Mouse (Mus musculus): ENCODE results near the gene Arhgdib.
"Not testable (repeated sequence)": the region's sequence is repeated elsewhere in the genome, so short reads cannot be mapped to it uniquely, and the experiment has no call there.

Arhgdib gene

GRCm38 (mm10) chr6:136941051-136942021, at the start of gene Arhgdib:
TSS of gene Arhgdib (minus strand) at chr6:136941899.
- DNase-seq (ENCODE audit: extremely low spot score, low spot score) = no peak

GRCm38 (mm10) chr6:136990557-136990956, 48.9 kb upstream of the Arhgdib start:
- DNase-seq (ENCODE audit: extremely low spot score, low spot score) = no peak

GRCm38 (mm10) chr6:136989824-136990497, 48.3 kb upstream of the Arhgdib start:
- DNase-seq (ENCODE audit: extremely low spot score, low spot score) = no peak

- DNase-seq (ENCODE audit: extremely low spot score, low spot score) = no peak
Measured at GRCm38 (mm10) chr6:136988536-136989060, 46.9 kb upstream of the Arhgdib start.

- no peak for DNase-seq (ENCODE audit: extremely low spot score, low spot score)
Measured at GRCm38 (mm10) chr6:136986718-136987117, 45.0 kb upstream of the Arhgdib start.

- no peak for DNase-seq (ENCODE audit: extremely low spot score, low spot score)
Measured at GRCm38 (mm10) chr6:136986019-136986418, 44.3 kb upstream of the Arhgdib start.

- DNase-seq (ENCODE audit: extremely low spot score, low spot score) = no peak
Measured at GRCm38 (mm10) chr6:136983201-136983600, 41.5 kb upstream of the Arhgdib start.

- DNase-seq (ENCODE audit: extremely low spot score, low spot score) = no peak
Measured at GRCm38 (mm10) chr6:136982581-136982980, 40.9 kb upstream of the Arhgdib start.

GRCm38 (mm10) chr6:136980331-136980746, 38.6 kb upstream of the Arhgdib start:
- DNase-seq (ENCODE audit: extremely low spot score, low spot score) = peak; percentile 19

- DNase-seq (ENCODE audit: extremely low spot score, low spot score) = no peak
Measured at GRCm38 (mm10) chr6:136979274-136980082, 37.8 kb upstream of the Arhgdib start.

GRCm38 (mm10) chr6:136968877-136969276, 27.2 kb upstream of the Arhgdib start:
- not testable (repeated sequence) for DNase-seq (ENCODE audit: extremely low spot score, low spot score)

DNA sequence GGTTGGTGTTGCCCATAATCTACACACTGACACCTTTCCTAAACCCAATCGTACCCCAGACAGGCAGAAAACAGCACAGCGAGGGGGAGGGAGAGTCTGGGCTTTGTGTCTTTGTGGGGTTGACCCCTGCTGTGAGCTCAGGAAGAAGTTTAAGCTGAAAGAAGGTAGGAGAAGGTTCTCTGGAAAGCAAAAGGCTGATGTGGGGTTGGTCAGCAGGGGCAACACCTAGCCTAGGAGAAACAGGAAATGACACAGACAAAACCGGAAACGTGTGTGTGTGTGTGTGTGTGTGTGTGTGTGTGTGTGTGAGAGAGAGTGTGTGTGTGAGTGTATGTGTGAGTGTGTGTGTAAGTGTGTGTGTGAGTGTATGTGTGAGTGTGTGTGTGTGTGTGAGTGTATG, 25.8 kb upstream of the Arhgdib start:
- DNase-seq (ENCODE audit: extremely low spot score, low spot score) = no peak

- no peak for DNase-seq (ENCODE audit: extremely low spot score, low spot score)
Measured at GRCm38 (mm10) chr6:136965912-136966311, 24.2 kb upstream of the Arhgdib start.

DNA sequence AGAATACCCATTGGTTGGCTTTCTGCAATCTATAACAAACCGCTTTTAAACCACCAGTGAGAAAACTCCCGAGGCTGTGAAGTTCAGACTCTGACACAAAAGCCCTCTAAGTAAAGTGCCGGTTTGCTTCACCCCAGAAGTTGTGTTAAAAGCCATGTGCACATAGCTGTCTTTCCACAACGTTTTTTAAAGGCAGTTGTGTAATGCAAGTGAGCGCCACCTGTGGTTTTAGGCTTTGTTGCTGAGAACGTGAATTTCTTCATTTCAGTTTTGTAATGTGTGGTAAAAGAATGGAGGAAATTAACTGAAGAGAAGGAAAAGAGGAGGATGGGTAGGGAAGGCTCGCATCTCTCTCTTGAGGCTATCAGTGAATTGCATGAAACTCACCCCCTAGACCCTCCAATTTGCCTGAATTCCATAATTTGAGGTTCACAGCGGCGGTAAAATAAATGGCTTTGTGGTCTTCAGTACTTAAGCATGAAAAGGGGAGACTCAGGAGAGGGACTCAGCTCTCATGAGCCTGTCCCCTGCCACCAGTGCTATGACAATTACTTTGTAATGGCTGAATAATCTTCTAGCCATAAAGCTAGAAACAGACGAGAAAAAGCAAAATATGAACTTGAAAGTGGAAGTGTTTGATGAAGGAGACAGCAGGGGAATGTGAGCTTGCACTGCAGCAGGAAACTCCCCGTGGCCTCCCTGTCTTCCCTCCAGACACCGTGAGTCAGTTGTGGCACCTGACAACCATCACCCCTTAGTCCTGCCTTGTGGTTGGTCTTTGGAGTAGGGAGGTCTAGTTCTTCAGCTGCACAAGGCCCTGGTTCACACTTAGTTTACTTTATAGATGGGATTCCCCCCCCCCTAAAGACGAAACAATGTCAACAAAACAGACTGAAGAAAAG, 23.2 kb upstream of the Arhgdib start:
- no peak for DNase-seq (ENCODE audit: extremely low spot score, low spot score)

- DNase-seq (ENCODE audit: extremely low spot score, low spot score) = no peak
Measured at GRCm38 (mm10) chr6:136962957-136963356, 21.3 kb upstream of the Arhgdib start.

- no peak for DNase-seq (ENCODE audit: extremely low spot score, low spot score)
Measured at GRCm38 (mm10) chr6:136959131-136959530, 17.4 kb upstream of the Arhgdib start.

DNA sequence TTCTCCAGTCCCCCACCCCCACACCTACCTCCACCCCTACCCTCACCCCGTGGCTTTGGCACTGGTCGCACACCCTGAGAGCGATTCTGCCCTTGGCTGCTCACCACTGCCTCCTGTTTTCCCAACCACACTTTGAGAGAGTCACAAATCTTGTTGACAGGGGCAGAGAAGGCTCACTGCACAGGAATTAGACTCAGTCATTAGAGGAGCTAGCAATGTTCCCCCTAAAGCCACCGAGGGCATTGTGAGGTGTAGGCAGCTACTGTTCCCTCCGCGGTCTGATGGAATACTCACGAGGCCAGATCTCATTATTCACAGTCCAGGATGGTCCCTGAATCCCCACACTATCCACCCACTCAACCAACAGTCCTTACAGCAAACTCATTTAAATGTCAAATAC, 15.4 kb upstream of the Arhgdib start:
- DNase-seq (ENCODE audit: extremely low spot score, low spot score) = no peak

DNA sequence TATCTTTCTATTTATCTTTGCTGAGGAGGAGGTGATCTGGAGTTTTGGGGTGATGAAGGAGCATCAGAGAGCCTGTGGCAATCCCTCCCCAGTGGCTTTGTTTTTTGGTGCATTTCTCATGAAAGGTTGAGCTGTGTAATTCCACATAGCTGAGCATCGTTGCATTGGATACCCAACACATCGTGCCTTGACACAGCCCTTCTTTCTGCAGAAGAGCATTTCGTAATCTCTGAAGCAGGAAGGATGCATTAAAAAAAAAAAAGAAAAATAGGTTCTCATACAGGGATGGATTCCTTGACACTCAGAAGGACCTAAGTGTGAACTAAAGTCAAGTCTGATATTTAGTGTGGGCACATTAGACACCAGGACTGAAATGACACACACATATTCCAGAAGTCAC, 13.5 kb upstream of the Arhgdib start:
- no peak for DNase-seq (ENCODE audit: extremely low spot score, low spot score)

- no peak for DNase-seq (ENCODE audit: extremely low spot score, low spot score)
Measured at GRCm38 (mm10) chr6:136954715-136955114, 13.0 kb upstream of the Arhgdib start.

- no peak for DNase-seq (ENCODE audit: extremely low spot score, low spot score)
Measured at GRCm38 (mm10) chr6:136954192-136954591, 12.5 kb upstream of the Arhgdib start.
